Comparison of ENCODE assay signal across 29 mouse cellular contexts in genomic region chr8:10831277-10831676, GRCm38 (mm10).
A peak's percentile ranks its signal among the peaks of the same experiment; 100 is the strongest.
DNase-seq lines count a peak whose midpoint lies in the region; ATAC-seq and TF ChIP-seq lines count a peak whose summit lies in the region.
"Had no signal": no experiment of that assay in that cellular context is flagged by ENCODE, and none has a peak within 500 bp of the region (broad histone marks: within the 10 kb centered on the region; RNA-seq: fewer than 3 reads in every experiment).

No protein-coding gene starts in this region.

- TF ChIP-seq POLR2A in CH12.LX (IDR thresholded peaks at IDR 0.05; ENCODE audit: low read depth, low read length), result no peak

- WGBS in forebrain, embryonic 15.5 days, result 86% methylated on average over 6 of the region's 6 CpGs

- TF ChIP-seq RAD21 in CH12.LX (IDR thresholded peaks at IDR 0.05; ENCODE audit: low read depth, low read length), result no peak

- H3K4me1 ChIP-seq in CH12.LX (ENCODE audit: control insufficient read depth in 1 of 2, insufficient read depth in 2 of 2), result peaks cover 31 to 81% of the 10 kb centered on the region in 2 experiments
- no peaks in the 10 kb centered on the region for H3K4me1 ChIP-seq in forebrain, embryonic 15.5 days
- H3K4me1 ChIP-seq: heart, embryonic 12.5 days; limb, embryonic 15.5 days; midbrain, embryonic 12.5 days had no signal

- peak overlapping the region; percentile 19; the same call in 1 of the 2 replicates for H3K9ac ChIP-seq in CH12.LX (ENCODE audit: insufficient read depth, low read depth)
- no peak overlapping the region for H3K9ac ChIP-seq in forebrain, embryonic 15.5 days (replicated peaks)
- H3K9ac ChIP-seq: heart, embryonic 12.5 days; hindbrain, embryonic 14.5 days; limb, embryonic 15.5 days; liver, embryonic 14.5 days; lung, embryonic 14.5 days; midbrain, embryonic 12.5 days; neural tube, embryonic 13.5 days had no signal

- H3K27ac ChIP-seq in CH12.LX (ENCODE audit: insufficient read depth, low read depth), result peak overlapping the region; percentile 71
- H3K27ac ChIP-seq in forebrain, embryonic 15.5 days (replicated peaks), result no peak overlapping the region
- H3K27ac ChIP-seq: heart, adult 2 months; hindbrain, embryonic 14.5 days; limb, embryonic 10.5 days; limb, embryonic 15.5 days; liver, embryonic 14.5 days; midbrain, embryonic 12.5 days; neural tube, embryonic 13.5 days had no signal

- TF ChIP-seq EP300 in CH12.LX (IDR thresholded peaks at IDR 0.05; ENCODE audit: low read length), result no peak

- in situ Hi-C loops in CH12.LX (cut with MboI; ENCODE audit: low pct_ligation_motif_present, low pct_unique_long_range_greater_than_20kb, low sequenced_read_pairs), result no loop called here

- no peaks in the 10 kb centered on the region for H3K79me2 ChIP-seq in CH12.LX (replicated peaks; ENCODE audit: control insufficient read depth, extremely low read depth, insufficient read depth, poor library complexity, severe bottlenecking)

- H3K4me3 ChIP-seq in CH12.LX (replicated peaks in 1 of 3; ENCODE audit: low read depth in 2 of 3, low read length in 2 of 3, poor library complexity in 1 of 3), result peak overlapping the region in 2 of 3 experiments; percentile 13 to 32
- no peak overlapping the region for H3K4me3 ChIP-seq in forebrain, embryonic 15.5 days
- H3K4me3 ChIP-seq: heart, adult 2 months; heart, embryonic 12.5 days; limb, embryonic 10.5 days; limb, embryonic 15.5 days; megakaryocyte, embryonic 14.5 days; midbrain, embryonic 12.5 days; neural tube, embryonic 13.5 days had no signal

- peak; percentile 21; the same call in 1 of the 2 replicates for ATAC-seq in megakaryocyte progenitor cell, adult 5-6 weeks (replicated peaks; ENCODE audit: poor library complexity)
- no peak for ATAC-seq in forebrain, embryonic 15.5 days (replicated peaks)
- ATAC-seq: forebrain, embryonic 16.5 days; intestine, postnatal 0 days had no signal

- no peak for TF ChIP-seq CTCF in CH12.LX (conservative IDR thresholded peaks at IDR 0.05 in 1 of 2, IDR thresholded peaks at IDR 0.05 in 1 of 2; ENCODE audit: low read depth in 2 of 2, low read length in 2 of 2)

- no peaks in the 10 kb centered on the region for H3K27me3 ChIP-seq in CH12.LX (replicated peaks)
- H3K27me3 ChIP-seq in forebrain, embryonic 15.5 days, result no peaks in the 10 kb centered on the region
- H3K27me3 ChIP-seq: limb, embryonic 15.5 days; midbrain, embryonic 12.5 days had no signal

- DNase-seq in A20 (ENCODE audit: low read depth, low spot score), result peak; percentile 91
- DNase-seq in CH12.LX (ENCODE audit: extremely low read depth), result peak; percentile 60
- DNase-seq in spleen, adult 18-20 months, result peak; percentile 27 to 33
- DNase-seq in T-cell, adult 2 months (ENCODE audit: low spot score), result no peak
- DNase-seq in right cerebral cortex, postnatal 14 days, result no peak
- DNase-seq: adrenal gland, postnatal 14 days; cerebellum, adult 11-12 months; cerebellum, adult 9-11 months; gastrocnemius, postnatal 25 days; kidney, adult 9 months; kidney, postnatal 10 days; layer of hippocampus, postnatal 36 days; lung, embryonic 14.5 days; lung, postnatal 14 days; right cerebral cortex, postnatal 25 days had no signal

- dilution Hi-C loops in CH12.LX (cut with MboI; ENCODE audit: extremely low pct_ligation_motif_present, extremely low pct_unique_long_range_greater_than_20kb, low sequenced_read_pairs), result no loop called here

- H3K4me2 ChIP-seq in CH12.LX (ENCODE audit: insufficient read depth, low read depth, poor library complexity, severe bottlenecking), result peak overlapping the region; percentile 67
- no peak overlapping the region for H3K4me2 ChIP-seq in forebrain, embryonic 15.5 days (replicated peaks)
- H3K4me2 ChIP-seq: heart, embryonic 12.5 days; hindbrain, embryonic 14.5 days; limb, embryonic 15.5 days; lung, embryonic 14.5 days; midbrain, embryonic 12.5 days; neural tube, embryonic 13.5 days had no signal

- no peaks in the 10 kb centered on the region for H3K9me3 ChIP-seq in CH12.LX (replicated peaks; ENCODE audit: low read length)
- H3K9me3 ChIP-seq in forebrain, embryonic 15.5 days, result no peaks in the 10 kb centered on the region
- H3K9me3 ChIP-seq: G1E; heart, embryonic 12.5 days; limb, embryonic 10.5 days; limb, embryonic 15.5 days; megakaryocyte, embryonic 14.5 days; midbrain, embryonic 12.5 days; neural tube, embryonic 13.5 days had no signal

- H3K36me3 ChIP-seq in CH12.LX (replicated peaks in 1 of 2; ENCODE audit: control insufficient read depth in 1 of 2, insufficient read depth in 1 of 2, low read length in 1 of 2), result no peaks in the 10 kb centered on the region
- H3K36me3 ChIP-seq in forebrain, embryonic 15.5 days, result no peaks in the 10 kb centered on the region
- H3K36me3 ChIP-seq: G1E; heart, embryonic 12.5 days; limb, embryonic 10.5 days; limb, embryonic 15.5 days; midbrain, embryonic 12.5 days; neural tube, embryonic 13.5 days had no signal

TF ChIP-seq in CH12.LX, 34 proteins besides CTCF, POLR2A, EP300 and RAD21:
- no peak for TF ChIP-seq CHD1 (IDR thresholded peaks at IDR 0.05; ENCODE audit: low read depth, low read length)
- 0 out of 2 replicates have a peak, but pooled peaks have one; percentile 4 for TF ChIP-seq ELF1 (IDR thresholded peaks at IDR 0.05; ENCODE audit: low read depth, low read length)
- no peak for TF ChIP-seq CHD2 (IDR thresholded peaks at IDR 0.05; ENCODE audit: low read length)
- TF ChIP-seq TCF12 (IDR thresholded peaks at IDR 0.05; ENCODE audit: low read depth, low read length), result peak; percentile 18; the same call in 1 of the 2 replicates
- no peak for TF ChIP-seq E2F4 (IDR thresholded peaks at IDR 0.05; ENCODE audit: insufficient replicate concordance, low read depth, low read length)
- TF ChIP-seq MAFK (IDR thresholded peaks at IDR 0.05; ENCODE audit: insufficient replicate concordance, low read length), result peak; percentile 40; the same call in 1 of the 2 replicates
- TF ChIP-seq MYC (IDR thresholded peaks at IDR 0.05; ENCODE audit: low read depth, low read length), result no peak
- TF ChIP-seq MEF2A (IDR thresholded peaks at IDR 0.05; ENCODE audit: borderline replicate concordance, low read depth, low read length), result no peak

Comparison
In these comparisons a context has a peak if more than half of its experiments do, and no peak if none do; other contexts are left out.
1. DNase-seq: peak in A20 (single experiment), CH12.LX (single experiment) and spleen, adult 18-20 months (2 of 2); none in T-cell, adult 2 months (single experiment) and right cerebral cortex, postnatal 14 days (single experiment).